Mouse (Mus musculus) right cerebral cortex, postnatal 36 days (tissue): ENCODE data around the gene Gm12253.

ENCODE experiments used
- DNase-seq, 2 experiments: peaks; one replicate each; pipeline ENCODE4 v3.0.0; 2022; ENCODE audit warnings: low spot score in 2 of 2, mixed read lengths in 1 of 2

The Gm12253 gene

DNA sequence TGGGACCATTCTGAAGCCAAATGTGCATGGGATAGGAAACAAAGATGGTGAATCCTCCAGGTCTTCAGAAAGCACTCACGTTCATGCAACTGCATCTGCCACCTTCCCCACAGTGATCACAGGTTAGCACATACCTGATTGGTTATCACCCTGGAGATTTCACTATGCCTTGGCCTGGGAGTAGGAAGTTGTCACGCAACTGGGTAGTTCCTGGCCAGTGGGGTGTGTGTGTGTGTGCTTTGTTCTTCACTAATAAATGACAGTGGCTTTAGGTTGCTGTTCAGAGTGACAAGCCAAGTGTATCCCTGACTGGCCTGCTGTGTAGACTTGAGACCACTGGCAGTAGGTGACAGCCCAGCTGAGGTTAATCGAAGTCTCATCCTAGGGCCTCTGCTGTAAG is at the start of gene Gm12253:
Gm12253 (plus strand) TSS at position 301 of the 400 bp plus-strand sequence.
- DNase-seq: no peak

DNA sequence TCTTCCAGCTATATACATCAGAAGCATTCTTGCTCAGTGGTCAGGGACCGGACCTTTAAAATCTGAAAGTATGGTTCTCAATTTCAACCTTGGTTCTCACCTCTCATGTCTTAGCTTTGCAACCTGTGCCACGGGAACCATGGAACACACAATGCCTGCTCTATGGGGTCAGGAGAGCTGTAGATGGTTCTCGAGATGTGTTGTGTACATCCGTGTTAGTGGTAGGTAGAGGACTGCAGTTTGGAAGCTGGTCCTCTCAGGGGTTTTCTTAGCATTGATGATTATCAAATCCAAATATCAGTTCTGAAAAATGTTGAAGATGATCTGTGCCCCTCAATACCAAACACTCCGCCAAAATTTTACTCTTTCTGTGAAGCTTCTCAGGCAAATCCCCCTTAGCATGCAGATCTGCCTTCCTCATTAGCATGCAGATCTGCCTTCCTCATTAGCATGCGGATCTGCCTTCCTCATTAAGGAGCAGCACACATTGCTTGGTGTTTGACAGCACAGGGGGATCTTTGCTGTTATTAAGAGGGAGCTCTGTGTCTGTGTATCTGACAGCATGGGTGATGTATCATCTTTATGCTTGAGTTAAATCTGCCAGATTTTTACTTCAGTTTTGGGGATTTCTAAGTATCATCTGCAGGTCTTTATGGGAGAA is 32.2 kb upstream of the Gm12253 start:
- DNase-seq: no peak

DNA sequence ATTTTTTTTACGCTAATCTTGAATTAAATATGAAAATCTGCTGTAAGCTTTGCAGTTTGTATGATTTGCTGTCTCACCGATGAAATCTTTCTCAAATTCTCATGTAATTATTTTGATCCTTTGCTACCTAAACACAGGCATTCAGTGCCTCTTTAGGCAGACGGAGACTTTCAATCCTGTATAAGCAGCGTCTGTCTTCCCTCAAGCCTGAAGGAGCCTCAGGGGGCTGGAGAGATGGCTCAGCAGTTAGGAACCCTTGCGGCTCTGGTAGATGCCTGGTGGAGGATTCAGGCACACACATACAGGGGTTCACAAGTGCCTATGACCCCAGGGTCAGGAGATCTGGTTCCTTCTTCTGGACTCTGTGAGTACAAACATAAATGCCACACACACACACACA is 31.7 kb upstream of the Gm12253 start:
- no peak for DNase-seq

DNA sequence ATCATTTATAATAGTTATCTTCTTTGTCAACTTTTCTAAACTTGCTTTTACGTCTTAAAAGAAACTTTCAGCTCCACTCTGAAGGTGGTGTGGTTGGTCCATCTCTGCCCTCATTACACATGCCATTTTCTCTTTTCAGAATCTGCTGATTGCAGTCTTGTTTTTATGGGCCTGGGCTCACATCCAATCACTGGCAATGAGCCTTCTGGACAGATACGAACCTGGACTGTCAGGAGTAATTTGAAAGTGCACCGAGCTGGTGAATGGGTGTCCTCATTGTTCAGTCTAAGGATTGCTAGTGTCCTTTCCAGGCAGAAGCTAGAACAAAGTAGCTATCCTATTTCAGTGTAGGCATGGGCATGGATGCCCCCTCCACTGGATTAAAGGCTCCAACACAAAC is 24.3 kb upstream of the Gm12253 start:
- DNase-seq: no peak

DNA sequence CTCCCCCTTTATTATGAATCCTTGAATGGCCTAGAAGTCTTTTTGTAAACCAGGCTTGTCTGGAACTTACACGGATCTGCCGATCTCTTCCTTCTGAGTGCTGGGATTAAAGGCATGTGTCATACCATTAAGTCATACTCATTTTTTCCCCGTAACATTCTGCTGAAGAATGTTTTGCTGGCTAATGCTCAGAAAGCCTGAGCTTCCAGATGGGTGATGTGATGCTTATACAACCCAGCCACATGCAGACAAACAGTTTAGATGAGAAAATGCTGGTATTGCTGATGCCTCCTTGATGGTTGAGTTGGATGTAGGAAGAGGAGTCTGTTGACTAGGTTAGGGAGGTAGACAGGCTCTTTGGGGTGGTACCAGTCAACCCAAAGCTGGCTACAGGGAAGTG is 14.0 kb upstream of the Gm12253 start:
- DNase-seq: no peak

DNA sequence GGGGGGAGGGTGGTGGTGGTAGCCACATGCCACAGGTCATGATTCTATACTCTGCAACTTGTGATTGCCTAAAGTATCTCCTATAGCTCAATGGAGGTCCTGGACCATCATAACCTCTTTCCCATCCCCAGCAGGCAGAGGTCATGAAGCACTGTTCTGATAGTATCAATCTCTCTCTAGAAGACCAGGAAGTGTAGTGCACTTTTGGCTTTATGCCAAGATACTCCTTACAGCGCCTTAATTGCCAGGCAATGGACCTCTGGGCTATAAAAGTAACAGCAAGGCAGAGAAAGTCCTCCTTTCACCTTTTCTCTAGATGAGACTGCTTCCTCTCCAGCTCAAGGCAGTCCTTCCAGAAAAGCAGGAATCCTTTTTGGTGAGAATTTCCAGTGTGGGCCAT is 11.5 kb upstream of the Gm12253 start, which contains the start of gene 1810065E05Rik:
1810065E05Rik (plus strand) TSS at position 297 of the 400 bp plus-strand sequence.
- DNase-seq: no peak

DNA sequence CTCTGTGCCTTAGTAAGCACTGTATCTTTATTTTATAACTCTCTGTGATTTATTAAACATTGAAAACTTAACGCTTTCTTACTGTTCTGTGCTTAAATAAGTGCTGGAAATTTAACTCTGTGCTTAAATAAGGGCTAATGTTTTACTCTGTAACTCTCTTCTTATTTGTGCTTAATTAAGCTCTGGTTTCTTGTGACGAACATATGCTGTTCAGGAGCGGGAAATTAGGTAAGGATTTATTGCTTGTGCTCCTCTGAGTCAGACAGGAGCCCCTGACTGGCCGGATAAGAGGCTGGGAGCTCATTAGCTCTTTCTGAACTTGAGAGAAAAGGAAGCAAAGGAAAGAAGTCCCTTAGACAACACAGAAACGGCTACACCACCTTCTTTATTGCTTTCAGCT is 5.5 kb downstream of the Gm12253 start:
- no peak for DNase-seq

DNA sequence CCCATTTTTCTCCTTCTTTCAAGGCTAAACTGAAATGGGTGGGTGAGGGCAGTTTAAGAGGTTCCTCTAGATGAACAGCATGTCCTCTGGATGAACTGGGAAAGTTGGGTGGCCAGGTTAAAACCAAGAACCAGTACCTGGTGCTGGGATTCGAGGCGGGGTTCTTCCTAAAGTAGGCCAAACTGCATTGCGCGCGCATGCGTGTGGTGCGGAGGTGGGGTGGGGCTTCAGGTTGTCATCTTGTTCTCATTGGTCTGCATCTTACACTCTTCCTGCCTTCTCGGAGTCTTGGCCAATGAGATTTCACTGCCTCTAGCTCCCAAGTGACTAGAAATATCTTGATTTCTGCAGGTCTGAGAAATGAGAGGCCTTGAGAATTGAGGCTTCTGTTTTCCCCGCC is 20.4 kb downstream of the Gm12253 start, which contains the start of gene Lypd9:
Lypd9 (minus strand) TSS at position 165 of the 400 bp plus-strand sequence.
- no peak for DNase-seq

DNA sequence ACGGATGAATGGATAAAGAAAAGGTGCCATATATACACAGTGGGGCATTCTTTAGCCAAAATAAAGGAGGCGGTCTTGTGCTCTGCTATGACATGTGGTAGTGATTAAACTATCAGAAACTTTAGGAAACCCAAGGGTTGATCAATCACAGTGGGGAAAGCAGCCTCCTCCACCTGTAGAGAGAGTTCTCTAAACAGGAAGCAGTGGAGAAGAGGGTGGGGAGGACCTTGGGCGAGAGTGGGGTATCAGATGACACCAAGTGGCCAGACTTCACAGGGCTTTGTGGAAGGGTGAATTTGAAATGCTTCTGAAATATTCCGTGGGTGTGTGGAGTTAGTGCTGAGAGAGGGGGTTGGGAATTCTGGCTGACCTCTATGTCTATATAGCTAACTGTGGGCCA is 21.2 kb downstream of the Gm12253 start:
- no peak for DNase-seq

DNA sequence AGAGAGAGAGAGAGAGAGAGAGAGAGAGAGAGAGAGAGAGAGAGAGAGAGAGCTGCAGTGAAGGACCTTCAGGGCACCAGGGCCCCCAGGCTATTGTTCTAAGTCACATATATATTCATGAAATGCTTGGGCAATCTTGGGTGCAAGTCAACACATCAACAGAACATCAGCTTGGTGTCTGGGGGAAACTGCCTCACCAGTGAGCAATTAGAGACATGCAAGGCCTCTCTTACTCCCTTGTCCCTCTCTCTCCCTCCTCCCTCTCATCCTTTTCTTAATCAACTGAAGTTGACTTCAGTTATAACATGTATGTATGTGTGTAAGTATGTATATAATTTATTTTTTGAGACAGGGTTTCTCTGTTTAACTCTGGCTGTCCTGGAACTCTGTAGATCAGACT is 29.8 kb downstream of the Gm12253 start, which contains the start of gene Olfr30:
Olfr30 (minus strand) TSS at position 101 of the 400 bp plus-strand sequence.
- no peak for DNase-seq
